Mouse (Mus musculus) ES-Bruce4 (cell line): Measurements from ENCODE around the gene Nrip2.

Source experiments
- CTCF ChIP-seq: IDR thresholded peaks from one replicate; pipeline ENCODE4 v1.8.1; 2011; ENCODE audit warnings: low read depth, low read length
- POLR2A ChIP-seq: IDR thresholded peaks from one replicate; pipeline ENCODE4 v1.8.1; 2011; ENCODE audit warnings: low read length; ENCODE audit not compliant: insufficient read depth

GRCm38 (mm10) chr6:128425046-128425445 is 25.9 kb downstream of the Nrip2 start:
- TF ChIP-seq CTCF (no peak), POLR2A (no peak)
